ENCODE assay signal across 20 mouse cellular contexts in genomic region chr6:48723468-48723867, GRCm38 (mm10). TPM values are rescaled to one million over a fixed set of nuclear protein-coding genes. Genes with fewer than 3 reads are reported as not detected.
"Had no signal": no experiment of that assay in that cellular context is flagged by ENCODE, and none has a peak within 500 bp of the region (broad histone marks: within the 10 kb centered on the region; RNA-seq: fewer than 3 reads in every experiment).

No protein-coding gene starts in this region.

- DNase-seq: kidney, adult 2 months; kidney, postnatal 14 days; lung, embryonic 14.5 days; lung, postnatal 10 days; lung, postnatal 4 days; right cerebral cortex, postnatal 14 days; thymus, adult 18-20 months had no signal

- ATAC-seq: liver, embryonic 12.5 days; midbrain, embryonic 15.5 days had no signal

RNA-seq across cellular contexts. Expression of gene Gimap7, which starts 5.0 kb away (rescaled TPM):
- total RNA-seq: layer of hippocampus, adult 8-10 months; layer of hippocampus, postnatal 25 days; left cerebral cortex, adult 8-10 months; left cerebral cortex, postnatal 25 days had no signal
- polyA plus RNA-seq: kidney, embryonic 15.5 days; limb, embryonic 11.5 days; limb, embryonic 15.5 days; lung, embryonic 14.5 days; midbrain, embryonic 11.5 days; midbrain, embryonic 15.5 days; neural tube, embryonic 13.5 days; stomach, embryonic 14.5 days had no signal

RNA-seq across cellular contexts. Expression of gene Gm28053, which starts 5.1 kb away (rescaled TPM):
- polyA plus RNA-seq: kidney, adult 2 months; limb, embryonic 11.5 days; liver, embryonic 16.5 days; midbrain, embryonic 15.5 days had no signal
